Mouse (Mus musculus) hindbrain, postnatal 0 days (tissue): Measurements from ENCODE around the gene Sun1. TPM values are rescaled to one million over a fixed set of nuclear protein-coding genes. Genes with fewer than 3 reads are reported as not detected.

Experiments used
- ATAC-seq: fragments of 200-750 bp; cut with Nextera tagmentation; 2 replicates; pipeline ENCODE4 v1.8.0; 2017; ENCODE audit warnings: mild to moderate bottlenecking, moderate TSS enrichment, moderate library complexity
- DNase-seq: peaks from one replicate; pipeline ENCODE4 v3.0.0-alpha.2; 2015; ENCODE audit warnings: low spot score
- H3K27ac ChIP-seq: fragments of 300-500 bp; sonication (generic); 2 replicates; pipeline ENCODE4 v1.5.1; 2014; ENCODE audit warnings: mild to moderate bottlenecking
- H3K27me3 ChIP-seq: fragments of 300-500 bp; sonication (generic); 2 replicates; pipeline ENCODE4 v1.6.1; 2014; ENCODE audit warnings: low read length, mixed read lengths; ENCODE audit not compliant: insufficient read depth
- H3K36me3 ChIP-seq: fragments of 300-500 bp; sonication (generic); 2 replicates; pipeline ENCODE4 v1.6.1; 2014; ENCODE audit warnings: low read length, mixed read lengths; ENCODE audit not compliant: insufficient read depth
- H3K4me1 ChIP-seq: fragments of 300-500 bp; sonication (generic); 2 replicates; pipeline ENCODE4 v1.6.1; 2014; ENCODE audit warnings: antibody characterized with exemption, low read length, mixed read lengths; ENCODE audit not compliant: insufficient read depth
- H3K4me2 ChIP-seq: fragments of 300-500 bp; sonication (generic); 2 replicates; pipeline ENCODE4 v1.6.1; 2014; ENCODE audit warnings: low read depth, mild to moderate bottlenecking, low read length, moderate library complexity, mixed read lengths
- H3K4me3 ChIP-seq: fragments of 300-500 bp; sonication (generic); 2 replicates; pipeline ENCODE4 v1.5.1; 2014; ENCODE audit warnings: low read length
- H3K9ac ChIP-seq: fragments of 300-500 bp; sonication (generic); replicated peaks from 2 replicates; pipeline ENCODE4 v1.6.1; 2014; ENCODE audit warnings: mild to moderate bottlenecking, low read length, moderate library complexity, mixed read lengths
- H3K9me3 ChIP-seq: fragments of 300-500 bp; sonication (generic); 2 replicates; pipeline ENCODE4 v1.6.1; 2016; ENCODE audit warnings: low read length, mixed read lengths
- CTCF ChIP-seq: IDR thresholded peaks from 2 replicates; pipeline ENCODE4 v1.5.1; 2016; ENCODE audit warnings: antibody characterized with exemption, control low read depth, low read depth
- WGBS: fragments of 180-500 bp; shearing (Covaris S2); extraction: QIAGEN DNeasy Blood & Tissue Kit; methylation state at CpG from one replicate; pipeline ENCODE4 v1.1.7; 2014; 5-methylcytosine and 5-hydroxymethylcytosine counted together
- polyA plus RNA-seq: library from polyadenylated mRNA; unstranded; fragments of >200 nt; fragmentation: Nextera tagmentation; extraction: Ambion mirVana; gene quantifications from 2 replicates; pipeline ENCODE4 v1.2.1, GENCODE M21; 2015
- total RNA-seq: library from RNA; depleted of rRNA; stranded (reverse); fragments of >200 nt; gene quantifications from 2 replicates; pipeline ENCODE4 v1.2.3, GENCODE M21; 2014; rRNA removed

The Sun1 gene
- total RNA-seq = 52.7 and 78.5 TPM in 2 replicates
- 33.9 and 36.2 TPM in 2 replicates for polyA plus RNA-seq

GRCm38 (mm10) chr5:139199995-139200769, at the start of gene Sun1:
Sun1 (plus strand) TSS chr5:139200637.
- peaks cover 18% of the 10 kb centered on the region for H3K4me1 ChIP-seq
- ATAC-seq (peak; percentile 99), DNase-seq (peak; percentile 99)
- peak within 1 kb of the TSS; percentile 93 for H3K4me3 ChIP-seq
- WGBS = 2% methylated on average over 55 of the region's 64 CpGs
- TF ChIP-seq CTCF = no peak
- H3K36me3 ChIP-seq = no peaks in the 10 kb centered on the region
- H3K27ac ChIP-seq = peak within 1 kb of the TSS; percentile 89
- peak within 1 kb of the TSS; percentile 90 for H3K9ac ChIP-seq
- H3K9me3 ChIP-seq = no peaks in the 10 kb centered on the region
- no peaks in the 10 kb centered on the region for H3K27me3 ChIP-seq
- H3K4me2 ChIP-seq = peak within 1 kb of the TSS; percentile 87

GRCm38 (mm10) chr5:139160899-139161298, 39.5 kb upstream of the Sun1 start:
- ATAC-seq (no peak), DNase-seq (no peak)
- H3K27ac ChIP-seq = no peak overlapping the region
- no peaks in the 10 kb centered on the region for H3K9me3 ChIP-seq
- TF ChIP-seq CTCF = no peak
- no peak overlapping the region for H3K4me3 ChIP-seq
- H3K4me1 ChIP-seq = no peaks in the 10 kb centered on the region
- H3K4me2 ChIP-seq = no peak overlapping the region
- peaks cover 4% of the 10 kb centered on the region for H3K36me3 ChIP-seq
- WGBS = 90% methylated on average over 8 of the region's 8 CpGs
- H3K27me3 ChIP-seq = no peaks in the 10 kb centered on the region
- no peak overlapping the region for H3K9ac ChIP-seq

GRCm38 (mm10) chr5:139161632-139162031, 38.8 kb upstream of the Sun1 start:
- WGBS = 88% methylated on average over 10 of the region's 10 CpGs
- H3K9me3 ChIP-seq = no peaks in the 10 kb centered on the region
- no peak overlapping the region for H3K4me3 ChIP-seq
- DNase-seq (no peak), ATAC-seq (no peak)
- H3K9ac ChIP-seq = no peak overlapping the region
- H3K36me3 ChIP-seq = peaks cover 8% of the 10 kb centered on the region
- no peaks in the 10 kb centered on the region for H3K27me3 ChIP-seq
- no peak for TF ChIP-seq CTCF
- H3K4me1 ChIP-seq = no peaks in the 10 kb centered on the region
- no peak overlapping the region for H3K27ac ChIP-seq
- no peak overlapping the region for H3K4me2 ChIP-seq

- Histone ChIP-seq H3K36me3 (peaks cover 43% of the 10 kb centered on the region), H3K4me2 (no peak overlapping the region), H3K9ac (no peak overlapping the region), H3K4me3 (no peak overlapping the region), H3K27me3 (no peaks in the 10 kb centered on the region), H3K4me1 (no peaks in the 10 kb centered on the region), H3K9me3 (no peaks in the 10 kb centered on the region), H3K27ac (no peak overlapping the region)
- no peak for TF ChIP-seq CTCF
- ATAC-seq = no peak
- WGBS = 90% methylated on average over 6 of the region's 6 CpGs
- no peak for DNase-seq
These were observed 33.6 kb upstream of the Sun1 start for GRCm38 (mm10) chr5:139166781-139167361.

GRCm38 (mm10) chr5:139167548-139167947, 32.9 kb upstream of the Sun1 start:
- DNase-seq (no peak), ATAC-seq (no peak)
- Histone ChIP-seq H3K9ac (no peak overlapping the region), H3K9me3 (no peaks in the 10 kb centered on the region), H3K36me3 (peaks cover 47% of the 10 kb centered on the region), H3K4me1 (no peaks in the 10 kb centered on the region), H3K4me2 (no peak overlapping the region), H3K4me3 (no peak overlapping the region), H3K27me3 (no peaks in the 10 kb centered on the region), H3K27ac (no peak overlapping the region)
- WGBS = 90% methylated on average over 1 of the region's 1 CpGs
- no peak for TF ChIP-seq CTCF

GRCm38 (mm10) chr5:139171929-139172328, 28.5 kb upstream of the Sun1 start:
- Histone ChIP-seq H3K4me1 (peaks cover 3% of the 10 kb centered on the region; the same call in 1 of the 2 replicates), H3K27me3 (no peaks in the 10 kb centered on the region), H3K4me2 (no peak overlapping the region), H3K36me3 (peaks cover 45% of the 10 kb centered on the region), H3K4me3 (no peak overlapping the region), H3K27ac (no peak overlapping the region), H3K9me3 (no peaks in the 10 kb centered on the region), H3K9ac (no peak overlapping the region)
- DNase-seq (no peak), ATAC-seq (no peak)
- TF ChIP-seq CTCF = no peak
- 92% methylated on average over 4 of the region's 4 CpGs for WGBS

GRCm38 (mm10) chr5:139174141-139174540, 26.3 kb upstream of the Sun1 start:
- no peak for TF ChIP-seq CTCF
- 73% methylated on average over 10 of the region's 10 CpGs for WGBS
- Histone ChIP-seq H3K27me3 (no peaks in the 10 kb centered on the region), H3K4me3 (no peak overlapping the region), H3K27ac (peak overlapping the region; percentile 41; the same call in 1 of the 2 replicates), H3K36me3 (peaks cover 39% of the 10 kb centered on the region), H3K4me1 (peaks cover 3% of the 10 kb centered on the region; the same call in 1 of the 2 replicates), H3K4me2 (no peak overlapping the region), H3K9ac (no peak overlapping the region), H3K9me3 (no peaks in the 10 kb centered on the region)
- DNase-seq (no peak), ATAC-seq (no peak; the same call in 1 of the 2 replicates)
